Mouse (Mus musculus) ES-E14 (cell line): ENCODE measurements at regions not wholly inside any gene's neighbourhood (a gene's known extent, or its start where the extent isn't known, plus 50 kb on each side); places are given as distances from the start of the nearest gene placed in this dataset.

Experiments used
- CHD2 ChIP-seq: IDR thresholded peaks from 2 replicates; pipeline ENCODE4 v1.6.1; 2014; ENCODE audit warnings: mild to moderate bottlenecking, low read depth, low read length, inconsistent platforms
- MAFK ChIP-seq: IDR thresholded peaks from 2 replicates; pipeline ENCODE4 v1.6.1; 2014; ENCODE audit warnings: mild to moderate bottlenecking, low read depth, low read length, inconsistent platforms; ENCODE audit not compliant: insufficient read depth
- ZC3H11A ChIP-seq: IDR thresholded peaks from 2 replicates; pipeline ENCODE4 v1.6.1; 2012; ENCODE audit warnings: low read depth, mild to moderate bottlenecking, inconsistent platforms, low read length, borderline replicate concordance
- ZNF384 ChIP-seq: IDR thresholded peaks from 2 replicates; pipeline ENCODE4 v1.6.1; 2012; ENCODE audit warnings: low read depth, low read length, inconsistent platforms

- no peak for TF ChIP-seq ZNF384
- TF ChIP-seq CHD2, result no peak
- TF ChIP-seq ZC3H11A, result no peak
- TF ChIP-seq MAFK, result no peak
These were observed 51.0 kb upstream of the Klf13 start for GRCm38 (mm10) chr7:63989736-63990135.
